19 mouse cellular contexts compared by ENCODE assay signal in the genomic region with DNA sequence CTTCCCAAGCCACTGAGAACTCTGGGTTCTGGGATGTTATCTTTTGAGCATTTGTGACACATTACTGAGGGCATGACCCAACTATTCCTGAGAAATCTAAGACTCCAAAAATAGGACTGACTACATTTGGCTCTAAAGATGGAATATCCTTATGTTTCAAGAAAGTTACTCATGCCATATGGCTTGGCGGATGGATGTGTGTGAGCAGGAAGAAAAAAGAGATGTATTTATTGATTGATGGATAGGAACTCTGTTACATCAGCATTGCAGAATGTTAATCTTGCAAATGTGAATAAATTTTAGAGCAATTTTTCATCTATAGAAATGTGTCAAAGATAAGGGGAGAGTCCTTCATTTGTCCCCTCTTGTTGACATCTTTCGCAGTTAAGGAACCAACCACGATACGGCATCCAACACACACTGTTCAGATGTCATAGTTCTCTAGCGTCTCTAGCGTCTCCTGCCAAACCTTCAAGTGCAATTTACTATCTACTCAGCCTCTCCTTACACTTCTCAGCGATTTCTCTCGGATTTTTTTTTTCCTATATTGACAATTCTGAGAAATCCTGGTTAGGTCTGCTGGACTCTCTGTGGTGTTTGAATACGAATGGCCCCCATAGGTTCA.
A peak's percentile ranks its signal among the peaks of the same experiment; 100 is the strongest.
DNase-seq lines count a peak whose midpoint lies in the region; ATAC-seq and TF ChIP-seq lines count a peak whose summit lies in the region.
"Had no signal": no experiment of that assay in that cellular context is flagged by ENCODE, and none has a peak within 500 bp of the region (broad histone marks: within the 10 kb centered on the region; RNA-seq: fewer than 3 reads in every experiment).

No protein-coding gene starts in this region.

- WGBS in forebrain, postnatal 0 days, result 79% methylated on average over 9 of the region's 9 CpGs
- WGBS in forebrain, embryonic 11.5 days, result 92% methylated on average over 9 of the region's 9 CpGs
- 71% methylated on average over 9 of the region's 9 CpGs for WGBS in heart, embryonic 15.5 days
- 90% methylated on average over 9 of the region's 9 CpGs for WGBS in limb, embryonic 11.5 days
- WGBS in limb, embryonic 10.5 days, result 95% methylated on average over 9 of the region's 9 CpGs

- H3K27ac ChIP-seq in forebrain, postnatal 0 days (ENCODE audit: low read depth, low read length), result peak overlapping the region; percentile 47; the same call in 1 of the 2 replicates
- H3K27ac ChIP-seq in forebrain, embryonic 11.5 days (ENCODE audit: low read depth, low read length), result no peak overlapping the region
- 0 out of 2 replicates have a peak overlapping the region, but pooled peaks have one; percentile 5 for H3K27ac ChIP-seq in heart, embryonic 15.5 days
- H3K27ac ChIP-seq in limb, embryonic 11.5 days (replicated peaks; ENCODE audit: low read depth, low read length), result no peak overlapping the region
- no peak overlapping the region for H3K27ac ChIP-seq in limb, embryonic 10.5 days
- H3K27ac ChIP-seq: embryonic facial prominence, embryonic 10.5 days; hindbrain, embryonic 15.5 days had no signal

- no peak overlapping the region for H3K4me3 ChIP-seq in forebrain, postnatal 0 days (ENCODE audit: low read depth, low read length)
- no peak overlapping the region for H3K4me3 ChIP-seq in forebrain, embryonic 11.5 days (ENCODE audit: low read depth, low read length)
- no peak overlapping the region for H3K4me3 ChIP-seq in heart, embryonic 15.5 days
- no peak overlapping the region for H3K4me3 ChIP-seq in limb, embryonic 11.5 days (ENCODE audit: low read depth, low read length)
- H3K4me3 ChIP-seq in limb, embryonic 10.5 days, result no peak overlapping the region
- H3K4me3 ChIP-seq: embryonic facial prominence, embryonic 10.5 days; heart, embryonic 12.5 days; hindbrain, embryonic 15.5 days had no signal

- peak; percentile 56 for DNase-seq in forebrain, postnatal 0 days
- no peak for DNase-seq in forebrain, embryonic 11.5 days (ENCODE audit: low spot score)
- no peak for DNase-seq in heart, adult 18-20 months
- peak; percentile 6 for DNase-seq in limb, embryonic 11.5 days (ENCODE audit: low spot score)
- DNase-seq in limb, embryonic 10.5 days (ENCODE audit: low spot score), result no peak
- peak; percentile 59 for DNase-seq in telencephalon, adult 2 months (ENCODE audit: low read depth, low spot score)
- no peak for DNase-seq in right cerebral cortex, postnatal 36 days (ENCODE audit: low spot score in 2 of 2)
- DNase-seq: adrenal gland, postnatal 14 days; cerebellum, adult 2 months; cerebellum, postnatal 10 days; gastrocnemius, postnatal 36 days; heart, adult 11 months; heart, postnatal 36 days; kidney, adult 2 months had no signal

- H3K9ac ChIP-seq in forebrain, postnatal 0 days, result no peak overlapping the region
- H3K9ac ChIP-seq in forebrain, embryonic 11.5 days (ENCODE audit: low read length), result no peak overlapping the region
- no peak overlapping the region for H3K9ac ChIP-seq in heart, embryonic 15.5 days
- no peak overlapping the region for H3K9ac ChIP-seq in limb, embryonic 11.5 days (ENCODE audit: low read length)
- H3K9ac ChIP-seq: heart, embryonic 12.5 days; hindbrain, embryonic 15.5 days had no signal

- no peaks in the 10 kb centered on the region for H3K27me3 ChIP-seq in forebrain, postnatal 0 days (ENCODE audit: insufficient read depth, low read length)
- H3K27me3 ChIP-seq in forebrain, embryonic 11.5 days (ENCODE audit: control insufficient read depth, insufficient read depth, low read length), result no peaks in the 10 kb centered on the region
- H3K27me3 ChIP-seq in heart, embryonic 15.5 days, result no peaks in the 10 kb centered on the region
- no peaks in the 10 kb centered on the region for H3K27me3 ChIP-seq in limb, embryonic 11.5 days (ENCODE audit: control insufficient read depth, insufficient read depth, low read length)
- H3K27me3 ChIP-seq in limb, embryonic 10.5 days (ENCODE audit: low read depth, poor library complexity, severe bottlenecking), result no peaks in the 10 kb centered on the region
- H3K27me3 ChIP-seq: heart, embryonic 12.5 days; hindbrain, embryonic 15.5 days had no signal

- no peaks in the 10 kb centered on the region for H3K4me1 ChIP-seq in forebrain, postnatal 0 days (ENCODE audit: insufficient read depth)
- H3K4me1 ChIP-seq in forebrain, embryonic 11.5 days (replicated peaks; ENCODE audit: control insufficient read depth, insufficient read depth, low read length), result no peaks in the 10 kb centered on the region
- H3K4me1 ChIP-seq in heart, embryonic 15.5 days (replicated peaks), result peaks cover 8% of the 10 kb centered on the region; the same call in 1 of the 2 replicates
- H3K4me1 ChIP-seq in limb, embryonic 11.5 days (ENCODE audit: control insufficient read depth, insufficient read depth, low read length), result no peaks in the 10 kb centered on the region
- no peaks in the 10 kb centered on the region for H3K4me1 ChIP-seq in limb, embryonic 10.5 days
- H3K4me1 ChIP-seq: embryonic facial prominence, embryonic 10.5 days; hindbrain, embryonic 15.5 days had no signal

- H3K36me3 ChIP-seq in forebrain, postnatal 0 days (ENCODE audit: insufficient read depth), result no peaks in the 10 kb centered on the region
- no peaks in the 10 kb centered on the region for H3K36me3 ChIP-seq in forebrain, embryonic 11.5 days (ENCODE audit: control insufficient read depth, insufficient read depth, low read length)
- H3K36me3 ChIP-seq in heart, embryonic 15.5 days, result no peaks in the 10 kb centered on the region
- no peaks in the 10 kb centered on the region for H3K36me3 ChIP-seq in limb, embryonic 11.5 days (ENCODE audit: control insufficient read depth, insufficient read depth, low read length)
- no peaks in the 10 kb centered on the region for H3K36me3 ChIP-seq in limb, embryonic 10.5 days
- H3K36me3 ChIP-seq: embryonic facial prominence, embryonic 10.5 days; hindbrain, embryonic 15.5 days had no signal

- no peak for TF ChIP-seq CTCF in forebrain, postnatal 0 days (IDR thresholded peaks at IDR 0.05; ENCODE audit: low read depth)

- H3K9me3 ChIP-seq in forebrain, postnatal 0 days (ENCODE audit: low read length), result no peaks in the 10 kb centered on the region
- no peaks in the 10 kb centered on the region for H3K9me3 ChIP-seq in forebrain, embryonic 11.5 days (ENCODE audit: control insufficient read depth, low read length)
- H3K9me3 ChIP-seq in heart, embryonic 15.5 days (replicated peaks), result no peaks in the 10 kb centered on the region
- no peaks in the 10 kb centered on the region for H3K9me3 ChIP-seq in limb, embryonic 11.5 days (ENCODE audit: control insufficient read depth, low read length)
- H3K9me3 ChIP-seq in limb, embryonic 10.5 days (replicated peaks), result no peaks in the 10 kb centered on the region
- H3K9me3 ChIP-seq: embryonic facial prominence, embryonic 10.5 days; heart, embryonic 12.5 days; hindbrain, embryonic 15.5 days had no signal

- no peak overlapping the region for H3K4me2 ChIP-seq in forebrain, postnatal 0 days (ENCODE audit: low read depth)
- no peak overlapping the region for H3K4me2 ChIP-seq in forebrain, embryonic 11.5 days (ENCODE audit: low read depth, low read length, severe bottlenecking)
- H3K4me2 ChIP-seq in heart, embryonic 15.5 days, result no peak overlapping the region
- H3K4me2 ChIP-seq in limb, embryonic 11.5 days (ENCODE audit: low read depth, severe bottlenecking), result no peak overlapping the region
- H3K4me2 ChIP-seq: heart, embryonic 12.5 days; hindbrain, embryonic 15.5 days had no signal

- ATAC-seq in forebrain, postnatal 0 days, result peak; percentile 77
- no peak for ATAC-seq in forebrain, embryonic 11.5 days (replicated peaks; ENCODE audit: low FRiP score)
- no peak for ATAC-seq in heart, embryonic 15.5 days (replicated peaks; ENCODE audit: insufficient number of reproducible peaks, insufficient read depth, low FRiP score, low read depth)
- no peak for ATAC-seq in limb, embryonic 11.5 days (ENCODE audit: insufficient number of reproducible peaks, low FRiP score, low TSS enrichment, low read depth)
- ATAC-seq: intestine, embryonic 16.5 days had no signal

Comparison
In these comparisons a context has a peak if more than half of its experiments do, and no peak if none do; other contexts are left out.
1. DNase-seq: peak in forebrain, postnatal 0 days (single experiment), limb, embryonic 11.5 days (single experiment) and telencephalon, adult 2 months (single experiment); none in forebrain, embryonic 11.5 days (single experiment), heart, adult 18-20 months (0 of 2), limb, embryonic 10.5 days (single experiment) and right cerebral cortex, postnatal 36 days (0 of 2).
2. H3K27ac ChIP-seq: peak in forebrain, postnatal 0 days (single experiment) and heart, embryonic 15.5 days (single experiment); none in forebrain, embryonic 11.5 days (single experiment), limb, embryonic 11.5 days (single experiment) and limb, embryonic 10.5 days (single experiment).